Mouse (Mus musculus): ENCODE measurements around the gene Zar1l. TPM values are rescaled to one million over a fixed set of nuclear protein-coding genes. Genes with fewer than 3 reads are reported as not detected.

Zar1l gene
- polyA plus RNA-seq, 1 experiment from 2014 or later: not detected

- no peak for DNase-seq (ENCODE audit: low spot score)
Observed at GRCm38 (mm10) chr5:150490285-150490684, 27.7 kb downstream of the Zar1l start.

- peak; percentile 21 for DNase-seq (ENCODE audit: low spot score)
Observed at GRCm38 (mm10) chr5:150485198-150485597, 32.8 kb downstream of the Zar1l start.

- DNase-seq (ENCODE audit: low spot score): no peak
Observed at GRCm38 (mm10) chr5:150478612-150479011, 39.4 kb downstream of the Zar1l start.

GRCm38 (mm10) chr5:150477364-150477763 is 40.6 kb downstream of the Zar1l start:
- DNase-seq (ENCODE audit: low spot score): no peak

GRCm38 (mm10) chr5:150468431-150468830 is 49.5 kb downstream of the Zar1l start:
- DNase-seq (ENCODE audit: low spot score): peak; percentile 6

GRCm38 (mm10) chr5:150466132-150466531 is 51.8 kb downstream of the Zar1l start:
- DNase-seq (ENCODE audit: low spot score): no peak

GRCm38 (mm10) chr5:150465218-150465617 is 52.7 kb downstream of the Zar1l start:
- no peak for DNase-seq (ENCODE audit: low spot score)

- DNase-seq (ENCODE audit: low spot score): no peak
Observed at GRCm38 (mm10) chr5:150464721-150465120, 53.2 kb downstream of the Zar1l start.

GRCm38 (mm10) chr5:150459801-150460200 is 58.2 kb downstream of the Zar1l start:
- no peak for DNase-seq (ENCODE audit: low spot score)

- DNase-seq (ENCODE audit: low spot score): no peak
Observed at GRCm38 (mm10) chr5:150457904-150458739, 59.8 kb downstream of the Zar1l start.

GRCm38 (mm10) chr5:150457165-150457903 is 60.6 kb downstream of the Zar1l start:
- no peak for DNase-seq (ENCODE audit: low spot score)

Other genes with a start within 250 kb of the Zar1l start
- gene Brca2, start 4.5 kb upstream of the Zar1l start, polyA plus RNA-seq (2015; fragmentation: Nextera tagmentation; extraction: Ambion mirVana): 16.5 and 23.0 TPM in 2 replicates
- gene N4bp2l1, start 79.0 kb upstream of the Zar1l start, polyA plus RNA-seq (2015; fragmentation: Nextera tagmentation; extraction: Ambion mirVana): 47.7 and 48.6 TPM in 2 replicates
- gene N4bp2l2, start 148.0 kb upstream of the Zar1l start, polyA plus RNA-seq (2015; fragmentation: Nextera tagmentation; extraction: Ambion mirVana): 53.3 and 54.3 TPM in 2 replicates
- 84.8 and 85.8 TPM in 2 replicates for gene Pds5b, start 155.6 kb upstream of the Zar1l start, polyA plus RNA-seq (2015; fragmentation: Nextera tagmentation; extraction: Ambion mirVana)